Mouse (Mus musculus) megakaryocyte, embryonic 14.5 days (primary cell): Measurements from ENCODE around the gene Fam168a. TPM values are rescaled to one million over a fixed set of nuclear protein-coding genes. Genes with fewer than 3 reads are reported as not detected.
A peak's percentile ranks its signal among the peaks of the same experiment; 100 is the strongest.

Source experiments
- H3K27me3 ChIP-seq: replicated peaks from 2 replicates; pipeline ENCODE3; 2012; ENCODE audit warnings: inconsistent platforms
- H3K36me3 ChIP-seq: replicated peaks from 2 replicates; pipeline ENCODE3; 2012; ENCODE audit warnings: low read length, inconsistent platforms, mixed read lengths
- H3K4me1 ChIP-seq: 2 replicates; pipeline ENCODE4 v1.6.1; 2012; ENCODE audit warnings: inconsistent platforms
- H3K4me3 ChIP-seq: replicated peaks from 2 replicates; pipeline ENCODE3; 2012; ENCODE audit warnings: moderate library complexity, mild to moderate bottlenecking, inconsistent platforms
- H3K9me3 ChIP-seq: 2 replicates; pipeline ENCODE4 v1.6.1; 2012; ENCODE audit warnings: inconsistent platforms
- FLI1 ChIP-seq: IDR thresholded peaks from 2 replicates; pipeline ENCODE4 v1.6.1; 2012; ENCODE audit warnings: low read length, inconsistent platforms, mixed read lengths
- GATA1 ChIP-seq: IDR thresholded peaks from 3 replicates; pipeline ENCODE4 v1.6.1; 2012; ENCODE audit warnings: mixed read lengths, low read length, inconsistent platforms, borderline replicate concordance
- polyA plus RNA-seq: library from polyadenylated mRNA; stranded (reverse); fragments of >175 nt; gene quantifications from 2 replicates; pipeline ENCODE4 v1.2.3, GENCODE M21; 2012; ENCODE audit warnings: low replicate concordance; ENCODE audit not compliant: insufficient read depth

Gene Fam168a
- polyA plus RNA-seq: 2.9 and 4.0 TPM in 2 replicates

DNA sequence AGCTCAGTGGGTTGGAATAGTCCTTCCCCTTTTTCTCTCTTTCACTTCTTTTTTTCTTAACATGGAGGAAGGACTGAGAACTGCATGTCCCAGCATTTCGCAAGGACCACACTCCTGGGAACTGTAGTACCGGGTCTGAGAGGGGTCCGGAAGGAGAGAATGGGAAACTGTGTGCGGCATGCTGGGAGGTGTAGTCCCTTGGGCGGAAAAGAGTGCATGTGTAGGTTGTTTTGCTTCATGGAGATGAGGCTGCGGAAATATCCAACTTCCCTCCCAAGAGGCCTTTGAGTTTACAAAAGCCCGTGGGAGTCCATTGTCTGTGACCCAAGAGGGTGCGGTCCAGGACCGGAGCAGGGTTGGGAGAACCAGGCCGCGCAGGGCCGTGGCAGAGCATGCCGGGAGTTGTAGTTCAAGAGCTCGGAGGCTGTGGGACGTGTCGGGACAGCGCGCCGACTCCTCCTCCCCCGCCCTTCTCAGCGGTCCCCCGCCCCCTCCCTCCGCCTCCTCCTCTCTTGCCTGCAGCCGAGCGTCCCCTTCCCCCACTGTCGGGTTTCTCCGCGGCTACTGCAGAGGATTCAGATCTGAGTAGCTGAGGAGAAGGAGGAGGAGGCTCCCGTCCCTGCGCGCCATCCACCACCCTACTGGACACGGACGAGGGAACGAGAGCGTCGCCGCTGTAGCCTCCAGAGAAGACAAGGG is at the start of gene Fam168a:
Fam168a (plus strand) TSS at position 493 of the 699 bp plus-strand sequence.
- H3K36me3 ChIP-seq: no peaks in the 10 kb centered on the region
- no peaks in the 10 kb centered on the region for H3K27me3 ChIP-seq
- H3K4me1 ChIP-seq: peaks cover 23% of the 10 kb centered on the region
- no peaks in the 10 kb centered on the region for H3K9me3 ChIP-seq
- H3K4me3 ChIP-seq: peak within 1 kb of the TSS; percentile 96
- no peak for TF ChIP-seq GATA1
- no peak for TF ChIP-seq FLI1

GRCm38 (mm10) chr7:100656739-100657138 is 49.7 kb upstream of the Fam168a start:
- Histone ChIP-seq H3K27me3 (peaks cover 19% of the 10 kb centered on the region), H3K4me1 (peaks cover 20% of the 10 kb centered on the region), H3K4me3 (no peak overlapping the region), H3K36me3 (no peaks in the 10 kb centered on the region), H3K9me3 (no peaks in the 10 kb centered on the region)
- no peak for TF ChIP-seq GATA1
- no peak for TF ChIP-seq FLI1

- Histone ChIP-seq H3K27me3 (peaks cover 21% of the 10 kb centered on the region), H3K9me3 (no peaks in the 10 kb centered on the region), H3K4me3 (no peak overlapping the region), H3K36me3 (no peaks in the 10 kb centered on the region), H3K4me1 (peaks cover 24% of the 10 kb centered on the region)
- no peak for TF ChIP-seq FLI1
- no peak for TF ChIP-seq GATA1
Observed at GRCm38 (mm10) chr7:100658093-100658578, 48.3 kb upstream of the Fam168a start.

DNA sequence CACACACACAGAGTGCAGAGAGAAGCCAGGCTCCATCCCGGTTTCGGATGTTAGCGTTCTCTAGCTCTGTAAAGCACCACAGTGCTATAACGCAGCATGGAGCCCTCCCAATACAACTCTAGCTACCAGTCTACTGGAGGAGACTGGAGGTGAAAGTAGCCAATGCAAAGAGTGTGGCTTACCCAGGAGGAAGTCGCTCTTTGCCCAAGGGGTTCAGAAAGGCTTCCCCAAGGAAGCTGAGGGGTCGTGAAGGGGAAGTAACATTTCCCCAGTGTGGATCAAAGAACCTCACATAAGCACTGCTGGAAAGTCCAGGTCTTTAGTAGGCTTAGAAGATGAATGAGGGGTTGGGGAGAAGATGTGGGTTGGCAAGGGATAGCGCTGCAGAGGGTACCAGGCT is 45.2 kb upstream of the Fam168a start:
- no peaks in the 10 kb centered on the region for H3K36me3 ChIP-seq
- H3K9me3 ChIP-seq: no peaks in the 10 kb centered on the region
- no peak for TF ChIP-seq GATA1
- no peak for TF ChIP-seq FLI1
- H3K27me3 ChIP-seq: peaks cover 30% of the 10 kb centered on the region
- no peak overlapping the region for H3K4me3 ChIP-seq
- peaks cover 31% of the 10 kb centered on the region for H3K4me1 ChIP-seq

DNA sequence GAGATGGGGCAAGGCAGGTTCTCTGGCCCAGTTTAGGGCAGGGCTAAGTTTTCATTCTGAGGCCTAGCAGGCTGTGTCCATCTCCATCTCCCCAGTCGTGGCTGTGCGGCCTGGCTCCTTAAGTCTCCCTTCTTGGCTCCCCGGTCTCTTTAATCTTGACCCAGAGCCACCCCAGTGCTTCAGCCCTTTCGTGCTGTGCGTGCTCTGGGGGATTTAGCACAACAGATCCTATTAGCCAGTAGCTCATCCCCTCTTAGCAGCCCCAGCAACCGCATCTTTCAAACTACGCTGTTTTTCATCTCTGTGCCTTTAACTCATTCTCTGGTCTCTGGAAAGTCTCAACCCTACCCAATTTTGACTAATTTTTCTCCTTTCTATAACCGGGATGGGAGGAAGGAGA is 44.2 kb upstream of the Fam168a start, which contains the start of gene Plekhb1:
Plekhb1 (minus strand) TSS at position 184 of the 400 bp plus-strand sequence.
- Histone ChIP-seq H3K4me3 (peak within 1 kb of the TSS; percentile 77), H3K9me3 (no peaks in the 10 kb centered on the region)
- no peak for TF ChIP-seq GATA1

GRCm38 (mm10) chr7:100663190-100663589 is 43.2 kb upstream of the Fam168a start:
- Histone ChIP-seq H3K36me3 (no peaks in the 10 kb centered on the region), H3K4me3 (peak overlapping the region; percentile 77), H3K9me3 (no peaks in the 10 kb centered on the region), H3K4me1 (peaks cover 27% of the 10 kb centered on the region), H3K27me3 (peaks cover 34% of the 10 kb centered on the region)
- TF ChIP-seq FLI1 (no peak), GATA1 (no peak)

More for the DNA sequence above, 44.2 kb upstream of the Fam168a start, which contains the start of gene Plekhb1:
- Histone ChIP-seq H3K27me3 (peaks cover 33% of the 10 kb centered on the region), H3K4me1 (peaks cover 27% of the 10 kb centered on the region), H3K36me3 (no peaks in the 10 kb centered on the region)

GRCm38 (mm10) chr7:100663729-100664304 is 42.6 kb upstream of the Fam168a start:
- H3K36me3 ChIP-seq: no peaks in the 10 kb centered on the region
- H3K4me1 ChIP-seq: peaks cover 31% of the 10 kb centered on the region
- no peaks in the 10 kb centered on the region for H3K9me3 ChIP-seq
- peaks cover 34% of the 10 kb centered on the region for H3K27me3 ChIP-seq
- TF ChIP-seq FLI1 (no peak), GATA1 (no peak)
- H3K4me3 ChIP-seq: peak overlapping the region; percentile 77

GRCm38 (mm10) chr7:100670646-100671045 is 35.8 kb upstream of the Fam168a start:
- TF ChIP-seq GATA1 (no peak), FLI1 (no peak)
- no peaks in the 10 kb centered on the region for H3K9me3 ChIP-seq
- H3K36me3 ChIP-seq: no peaks in the 10 kb centered on the region
- peaks cover 54% of the 10 kb centered on the region for H3K27me3 ChIP-seq
- peaks cover 24% of the 10 kb centered on the region for H3K4me1 ChIP-seq
- H3K4me3 ChIP-seq: no peak overlapping the region

DNA sequence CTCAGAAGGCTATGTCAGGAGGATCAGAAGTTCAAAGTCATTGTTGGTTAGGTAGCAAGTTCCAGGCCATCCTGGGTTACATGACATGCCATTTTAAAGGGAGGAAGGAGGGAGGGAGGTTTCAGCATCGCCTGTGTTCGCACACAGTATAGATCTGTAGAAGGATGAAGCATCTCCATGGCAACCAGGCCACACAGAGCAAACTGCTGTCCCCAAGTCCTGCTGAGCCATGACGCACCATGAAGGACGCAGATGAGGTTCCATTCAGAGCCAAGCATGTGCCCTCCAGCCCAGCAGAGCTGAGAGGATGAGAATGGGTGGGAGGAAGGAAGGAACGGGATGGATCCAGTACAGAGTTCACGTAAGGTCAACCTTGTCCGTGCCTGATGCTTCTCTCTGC is 33.0 kb upstream of the Fam168a start:
- H3K27me3 ChIP-seq: peaks cover 52% of the 10 kb centered on the region
- TF ChIP-seq GATA1 (no peak), FLI1 (no peak)

GRCm38 (mm10) chr7:100674941-100675340 is 31.5 kb upstream of the Fam168a start:
- Histone ChIP-seq H3K36me3 (no peaks in the 10 kb centered on the region), H3K27me3 (peaks cover 53% of the 10 kb centered on the region), H3K9me3 (no peaks in the 10 kb centered on the region), H3K4me3 (peak overlapping the region; percentile 71), H3K4me1 (peaks cover 17% of the 10 kb centered on the region; the same call in 1 of the 2 replicates)
- TF ChIP-seq FLI1 (no peak), GATA1 (no peak)

More for the DNA sequence above, 33.0 kb upstream of the Fam168a start:
- Histone ChIP-seq H3K9me3 (no peaks in the 10 kb centered on the region), H3K36me3 (no peaks in the 10 kb centered on the region), H3K4me1 (peaks cover 22% of the 10 kb centered on the region), H3K4me3 (no peak overlapping the region)
